Mouse (Mus musculus) hindbrain, embryonic 11.5 days (tissue): ENCODE results near the gene Cx3cr1. TPM values are rescaled to one million over a fixed set of nuclear protein-coding genes. Genes with fewer than 3 reads are reported as not detected.

Experiments
- ATAC-seq: fragments of 200-750 bp; cut with Nextera tagmentation; 2 replicates; pipeline ENCODE4 v1.8.0; 2017; ENCODE audit warnings: mild to moderate bottlenecking, moderate TSS enrichment, moderate library complexity; ENCODE audit not compliant: low FRiP score
- DNase-seq: peaks from one replicate; pipeline ENCODE4 v3.0.0-alpha.2; 2015; ENCODE audit warnings: low spot score
- H3K27ac ChIP-seq: fragments of 300-500 bp; sonication (generic); 2 replicates; pipeline ENCODE4 v1.5.1; 2014; ENCODE audit warnings: mild to moderate bottlenecking, low read depth, low read length
- H3K27me3 ChIP-seq: fragments of 300-500 bp; sonication (generic); 2 replicates; pipeline ENCODE4 v1.6.1; 2014; ENCODE audit warnings: mild to moderate bottlenecking, low read length, moderate library complexity, mixed read lengths; ENCODE audit not compliant: control insufficient read depth, insufficient read depth
- H3K36me3 ChIP-seq: fragments of 300-500 bp; sonication (generic); 2 replicates; pipeline ENCODE4 v1.6.1; 2014; ENCODE audit warnings: mild to moderate bottlenecking, low read length, moderate library complexity, mixed read lengths; ENCODE audit not compliant: control insufficient read depth, insufficient read depth
- H3K4me1 ChIP-seq: fragments of 300-500 bp; sonication (generic); replicated peaks from 2 replicates; pipeline ENCODE4 v1.6.1; 2014; ENCODE audit warnings: low read length, mixed read lengths; ENCODE audit not compliant: control insufficient read depth, insufficient read depth
- H3K4me2 ChIP-seq: fragments of 300-500 bp; sonication (generic); replicated peaks from 2 replicates; pipeline ENCODE4 v1.6.1; 2014; ENCODE audit warnings: mild to moderate bottlenecking, low read depth, low read length
- H3K4me3 ChIP-seq: fragments of 300-500 bp; sonication (generic); 2 replicates; pipeline ENCODE4 v1.5.1; 2014; ENCODE audit warnings: low read depth, low read length
- H3K9ac ChIP-seq: fragments of 300-500 bp; sonication (generic); 2 replicates; pipeline ENCODE4 v1.6.1; 2014; ENCODE audit warnings: low read depth, low read length
- H3K9me3 ChIP-seq: fragments of 300-500 bp; sonication (generic); 2 replicates; pipeline ENCODE4 v1.6.1; 2016; ENCODE audit warnings: low read length; ENCODE audit not compliant: control insufficient read depth
- WGBS: fragments of 180-500 bp; shearing (Covaris S2); extraction: QIAGEN DNeasy Blood & Tissue Kit; methylation state at CpG from one replicate; pipeline ENCODE4 v1.1.7; 2014; 5-methylcytosine and 5-hydroxymethylcytosine counted together
- polyA plus RNA-seq: library from polyadenylated mRNA; unstranded; fragments of >200 nt; fragmentation: Nextera tagmentation; extraction: Ambion mirVana; gene quantifications from 2 replicates; pipeline ENCODE4 v1.2.1, GENCODE M21; 2014

Cx3cr1 gene
- polyA plus RNA-seq, 1 experiment from 2014 or later, result 7.2 TPM

DNA sequence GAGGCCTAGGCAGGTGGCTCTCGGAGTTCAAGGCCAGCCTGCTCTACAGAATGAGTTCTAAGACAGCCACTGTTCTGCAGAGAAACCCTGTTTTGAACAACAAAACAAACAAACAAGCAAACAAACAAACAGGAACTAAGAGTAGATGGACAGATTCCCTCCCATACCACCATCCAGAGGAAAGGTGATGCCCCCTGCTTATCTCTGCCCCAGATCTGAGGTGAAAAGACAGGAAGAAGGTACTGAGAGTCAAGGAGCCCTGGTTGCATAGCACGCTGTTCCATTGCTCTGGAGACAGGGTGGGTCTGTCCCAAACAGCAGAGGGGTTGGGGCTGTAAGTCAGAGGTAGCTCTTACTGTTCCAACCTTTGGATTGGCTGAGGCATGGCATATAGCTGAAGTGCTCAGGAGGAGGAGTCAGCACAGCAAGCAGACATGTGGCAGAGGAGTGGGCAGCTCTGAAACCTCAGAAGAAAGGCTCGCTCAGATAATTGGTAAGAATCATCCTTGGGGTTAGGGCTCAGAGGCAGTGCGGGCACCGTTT, 22.1 kb upstream of the Cx3cr1 start, which contains the start of gene Ccr8:
Gene Ccr8 (plus strand): TSS at position 419 of the 543 bp plus-strand sequence.
- Histone ChIP-seq H3K36me3 (no peaks in the 10 kb centered on the region), H3K4me2 (no peak within 1 kb of the TSS), H3K27me3 (no peaks in the 10 kb centered on the region), H3K9me3 (no peaks in the 10 kb centered on the region), H3K9ac (no peak within 1 kb of the TSS), H3K4me3 (no peak within 1 kb of the TSS), H3K27ac (no peak within 1 kb of the TSS), H3K4me1 (no peaks in the 10 kb centered on the region)
- no peak for DNase-seq
- ATAC-seq, result no peak
- WGBS, result 81% methylated on average over 5 of the region's 5 CpGs

DNA sequence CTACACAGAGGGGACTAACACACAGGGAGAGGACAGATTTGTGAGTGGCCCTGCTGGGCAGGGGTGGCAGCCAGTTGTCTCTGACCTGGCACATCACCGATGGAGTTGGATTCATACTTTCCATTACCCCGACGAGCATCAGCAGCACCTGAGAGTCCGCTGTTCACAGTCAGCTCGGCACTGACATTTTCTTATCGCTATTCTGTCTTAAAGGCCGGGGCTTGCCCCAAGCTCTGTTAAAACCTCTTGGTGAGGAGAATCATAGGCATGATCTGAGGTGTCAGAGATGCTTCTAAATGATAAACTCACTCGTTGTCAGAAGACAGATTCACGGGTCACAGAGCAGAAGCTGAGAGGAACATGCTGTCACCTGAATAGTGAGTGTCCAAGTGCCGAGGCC, 21.4 kb upstream of the Cx3cr1 start:
- DNase-seq, result no peak
- Histone ChIP-seq H3K36me3 (no peaks in the 10 kb centered on the region), H3K9ac (no peak overlapping the region), H3K9me3 (no peaks in the 10 kb centered on the region), H3K4me3 (no peak overlapping the region), H3K27ac (no peak overlapping the region), H3K4me1 (no peaks in the 10 kb centered on the region), H3K4me2 (no peak overlapping the region), H3K27me3 (no peaks in the 10 kb centered on the region)
- 87% methylated on average over 10 of the region's 10 CpGs for WGBS
- ATAC-seq, result no peak

DNA sequence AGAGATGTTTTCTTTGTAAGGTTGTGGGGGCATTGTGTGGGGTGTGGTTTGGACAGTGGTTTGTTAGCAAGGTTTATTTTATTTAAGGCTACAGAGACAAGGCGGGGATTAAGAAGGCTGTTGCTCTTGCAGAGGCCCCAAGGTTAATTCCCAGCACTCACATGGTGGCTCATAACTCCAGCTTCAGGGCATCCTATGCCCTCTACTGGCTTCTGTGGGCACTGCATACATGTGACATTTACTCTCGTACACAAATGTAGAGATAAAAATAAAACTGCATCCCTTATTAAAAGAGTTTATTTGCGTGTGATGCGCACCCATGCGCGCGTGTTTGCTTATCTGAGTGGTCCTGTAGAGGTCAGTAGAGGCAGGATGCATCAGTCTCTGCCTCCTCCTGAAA, 19.4 kb upstream of the Cx3cr1 start:
- Histone ChIP-seq H3K36me3 (no peaks in the 10 kb centered on the region), H3K27ac (no peak overlapping the region), H3K4me2 (no peak overlapping the region), H3K27me3 (no peaks in the 10 kb centered on the region), H3K4me3 (no peak overlapping the region), H3K4me1 (no peaks in the 10 kb centered on the region), H3K9ac (no peak overlapping the region), H3K9me3 (no peaks in the 10 kb centered on the region)
- ATAC-seq (no peak), DNase-seq (no peak)
- WGBS, result 89% methylated on average over 7 of the region's 7 CpGs

DNA sequence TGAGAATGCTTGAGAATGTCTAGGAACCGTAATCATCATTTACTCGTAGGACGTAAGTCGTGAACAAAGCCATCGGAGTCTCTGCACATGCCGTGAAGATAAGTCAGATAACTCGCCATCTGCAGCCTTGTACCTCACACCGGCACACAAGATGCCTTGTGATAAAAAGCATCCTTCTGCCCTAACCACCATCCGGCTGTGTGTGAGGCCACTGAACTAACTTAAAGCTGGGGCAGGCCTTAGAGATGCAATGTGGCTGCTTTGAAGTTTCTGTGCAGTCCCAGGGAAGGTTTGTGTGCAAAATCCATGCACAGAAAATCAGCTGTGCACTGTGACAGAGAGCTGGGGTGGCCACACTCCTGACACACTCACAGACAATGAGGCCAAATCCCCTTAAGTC, 14.7 kb upstream of the Cx3cr1 start:
- WGBS, result 90% methylated on average over 9 of the region's 9 CpGs
- no peak overlapping the region for H3K9ac ChIP-seq
- DNase-seq, result no peak

DNA sequence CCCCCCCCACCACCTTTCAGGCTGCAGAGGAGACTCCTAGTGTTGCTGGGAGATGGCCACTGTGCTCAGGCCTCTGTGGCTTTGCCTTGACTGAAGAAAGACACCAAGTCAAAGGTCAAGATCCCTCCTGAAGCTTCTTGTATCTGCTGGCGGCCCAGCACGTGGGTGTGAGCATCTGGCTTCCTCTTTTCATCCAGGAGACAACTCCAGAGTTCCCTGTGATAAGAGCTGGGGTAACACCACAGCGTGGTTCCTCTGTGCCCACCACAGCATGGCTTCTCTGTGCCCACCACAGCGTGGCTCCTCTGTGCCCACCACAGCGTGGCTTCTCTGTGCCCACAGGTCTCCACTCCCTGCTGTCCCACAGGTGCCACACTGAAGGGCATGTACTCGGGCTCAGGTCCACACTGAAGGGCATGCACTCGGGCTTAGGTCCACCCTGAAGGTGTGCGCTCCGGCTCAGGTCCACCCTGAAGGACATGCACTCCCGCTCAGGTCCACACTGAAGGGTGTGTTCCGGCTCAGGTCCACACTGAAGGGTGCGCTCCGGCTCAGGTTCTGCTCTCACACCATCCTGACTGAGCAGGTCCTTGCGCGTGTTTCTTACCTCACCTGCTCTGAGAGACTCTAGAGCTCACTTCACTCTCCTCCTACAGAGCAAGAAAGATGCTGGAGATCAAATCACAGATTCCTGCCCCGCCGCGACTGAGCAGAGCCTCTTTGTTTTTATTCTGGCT, 13.6 kb upstream of the Cx3cr1 start:
- DNase-seq, result no peak
- Histone ChIP-seq H3K36me3 (no peaks in the 10 kb centered on the region), H3K4me1 (no peaks in the 10 kb centered on the region), H3K4me2 (no peak overlapping the region), H3K27me3 (no peaks in the 10 kb centered on the region), H3K27ac (no peak overlapping the region), H3K9me3 (no peaks in the 10 kb centered on the region), H3K4me3 (no peak overlapping the region), H3K9ac (no peak overlapping the region)
- ATAC-seq, result no peak
- WGBS, result 83% methylated on average over 18 of the region's 18 CpGs

More for the DNA sequence above, 14.7 kb upstream of the Cx3cr1 start:
- no peaks in the 10 kb centered on the region for H3K4me1 ChIP-seq
- no peaks in the 10 kb centered on the region for H3K9me3 ChIP-seq
- no peak overlapping the region for H3K4me2 ChIP-seq
- no peaks in the 10 kb centered on the region for H3K27me3 ChIP-seq
- H3K27ac ChIP-seq, result no peak overlapping the region
- no peak for ATAC-seq
- H3K36me3 ChIP-seq, result no peaks in the 10 kb centered on the region
- no peak overlapping the region for H3K4me3 ChIP-seq

DNA sequence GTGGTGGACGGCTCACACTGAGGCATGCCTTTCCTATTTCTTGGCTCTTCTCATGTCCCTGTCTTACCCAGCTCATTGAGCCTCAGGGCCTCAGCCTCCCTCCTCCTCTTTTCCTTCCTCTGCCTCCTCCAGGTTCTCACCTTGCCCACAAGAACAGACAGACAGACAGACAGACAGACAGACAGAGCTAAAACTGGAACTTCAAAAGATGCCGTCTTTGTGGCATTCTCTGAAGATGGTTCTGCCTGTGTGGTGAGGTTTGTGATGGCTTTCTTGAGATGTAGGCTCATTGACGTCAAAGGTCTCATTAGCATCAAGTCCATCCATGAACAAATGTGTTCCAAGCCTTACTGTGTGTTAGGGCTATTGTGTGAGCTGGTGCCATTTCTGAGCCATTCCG, 13.0 kb upstream of the Cx3cr1 start:
- Histone ChIP-seq H3K27ac (no peak overlapping the region), H3K36me3 (no peaks in the 10 kb centered on the region), H3K4me2 (no peak overlapping the region), H3K9me3 (no peaks in the 10 kb centered on the region), H3K4me1 (no peaks in the 10 kb centered on the region), H3K9ac (no peak overlapping the region), H3K27me3 (no peaks in the 10 kb centered on the region), H3K4me3 (no peak overlapping the region)
- DNase-seq, result no peak
- WGBS, result 63% methylated on average over 4 of the region's 4 CpGs
- ATAC-seq, result no peak

DNA sequence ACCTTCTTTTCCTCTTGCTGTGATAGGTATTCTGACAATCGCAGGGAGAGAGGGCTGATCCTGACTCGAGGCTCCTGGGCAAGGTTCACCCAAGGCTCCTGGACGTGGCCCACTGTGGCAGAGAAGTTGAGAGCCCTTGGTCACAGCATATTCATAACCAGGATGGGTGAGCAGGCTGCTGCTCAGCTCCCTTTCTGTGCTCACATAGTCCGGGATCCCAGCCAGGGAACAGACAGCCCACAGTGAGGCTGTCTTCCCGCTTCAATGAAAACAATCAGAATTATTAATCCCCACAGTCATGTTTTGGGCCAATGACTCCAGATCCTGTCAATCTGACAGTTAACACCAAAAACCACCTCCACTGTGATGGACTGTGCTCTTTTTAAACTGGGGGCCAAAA, 12.3 kb upstream of the Cx3cr1 start:
- ATAC-seq (no peak), DNase-seq (no peak)
- Histone ChIP-seq H3K4me3 (no peak overlapping the region), H3K9ac (no peak overlapping the region), H3K4me1 (no peaks in the 10 kb centered on the region), H3K27ac (no peak overlapping the region), H3K4me2 (no peak overlapping the region), H3K9me3 (no peaks in the 10 kb centered on the region), H3K36me3 (no peaks in the 10 kb centered on the region), H3K27me3 (no peaks in the 10 kb centered on the region)
- 87% methylated on average over 5 of the region's 5 CpGs for WGBS

DNA sequence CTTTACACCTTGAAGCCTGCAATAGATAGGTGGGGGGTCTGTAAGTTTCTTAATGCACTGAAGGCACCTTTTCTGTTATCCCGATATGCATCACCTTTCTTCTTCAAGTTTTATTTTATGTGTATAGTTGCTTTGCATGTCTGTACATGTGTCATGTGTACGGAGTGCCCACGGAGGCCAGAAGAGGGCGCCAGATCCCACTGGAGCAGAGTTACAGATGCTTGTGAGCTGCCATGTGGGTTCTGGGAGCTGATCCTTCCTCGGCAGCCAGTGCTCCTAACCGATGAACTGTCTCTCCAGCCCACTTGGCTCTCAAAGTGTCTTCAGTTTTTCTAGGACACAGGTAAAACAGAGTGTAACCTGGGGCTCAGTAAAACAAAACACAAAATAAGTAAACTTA, 11.6 kb upstream of the Cx3cr1 start:
- Histone ChIP-seq H3K4me3 (no peak overlapping the region), H3K9me3 (no peaks in the 10 kb centered on the region), H3K9ac (no peak overlapping the region), H3K4me1 (no peaks in the 10 kb centered on the region), H3K27ac (no peak overlapping the region), H3K36me3 (no peaks in the 10 kb centered on the region), H3K4me2 (no peak overlapping the region), H3K27me3 (no peaks in the 10 kb centered on the region)
- WGBS, result 75% methylated on average over 6 of the region's 6 CpGs
- DNase-seq, result peak; percentile 18
- no peak for ATAC-seq

DNA sequence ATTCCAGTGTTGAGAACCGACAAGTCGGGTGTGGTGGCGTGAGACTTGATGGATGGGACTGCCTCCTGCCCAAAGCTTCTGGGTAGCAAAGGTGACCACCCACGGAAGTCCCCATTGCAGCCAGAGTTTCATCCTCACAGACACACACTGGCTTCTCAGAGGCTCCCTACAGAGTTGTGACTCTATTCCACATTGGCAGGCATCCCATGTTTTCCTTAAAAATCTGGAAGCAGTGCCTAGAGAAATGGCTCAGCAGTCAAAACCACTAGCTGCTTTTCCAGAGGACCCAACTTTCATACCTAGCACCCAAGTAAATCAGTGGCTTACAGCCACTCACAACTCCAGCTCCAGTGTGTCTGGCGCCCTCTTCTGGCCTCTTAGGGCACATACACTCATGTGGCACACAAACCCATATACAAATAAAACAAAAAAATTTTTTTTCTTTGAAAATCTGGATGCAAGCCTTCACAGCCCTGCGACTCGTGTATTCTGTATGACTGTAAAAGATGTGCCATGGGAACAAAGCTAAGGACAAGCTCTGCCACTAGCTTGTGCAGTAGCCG, 10.9 kb upstream of the Cx3cr1 start:
- ATAC-seq (no peak), DNase-seq (no peak)
- WGBS, result 81% methylated on average over 8 of the region's 8 CpGs
- H3K27ac ChIP-seq, result no peak overlapping the region
- H3K9me3 ChIP-seq, result no peaks in the 10 kb centered on the region
- H3K9ac ChIP-seq, result no peak overlapping the region
- no peaks in the 10 kb centered on the region for H3K4me1 ChIP-seq
- no peak overlapping the region for H3K4me2 ChIP-seq
- H3K4me3 ChIP-seq, result no peak overlapping the region
- no peaks in the 10 kb centered on the region for H3K27me3 ChIP-seq
- no peaks in the 10 kb centered on the region for H3K36me3 ChIP-seq
